Mouse (Mus musculus) left cerebral cortex, postnatal 36 days (tissue): ENCODE data around the gene Nr1h4. TPM values are rescaled to one million over a fixed set of nuclear protein-coding genes. Genes with fewer than 3 reads are reported as not detected.

ENCODE experiments used
- total RNA-seq, 2 experiments: library from RNA; stranded (reverse); gene quantifications; 2 replicates each; pipeline ENCODE4 v1.2.3; 2021

Nr1h4 gene
- total RNA-seq, 2 experiments from 2014 or later = not detected

Other genes starting within 250 kb of the Nr1h4 start
- 10 to 100 TPM; 21.1 to 22.1 TPM for gene Ano4, start 188.8 kb downstream of the Nr1h4 start, total RNA-seq
- 1 to 10 TPM; 1.6 to 2.4 TPM for gene Gas2l3, start 89.6 kb downstream of the Nr1h4 start, total RNA-seq
- gene Slc17a8, start 87.7 kb upstream of the Nr1h4 start, total RNA-seq = 1 to 10 TPM; 2.6 to 2.7 TPM
- gene Scyl2, start 152.7 kb upstream of the Nr1h4 start, total RNA-seq = 10 to 100 TPM; 34.3 to 34.7 TPM
- 10 to 100 TPM; 18.7 to 23.8 TPM for gene Actr6, start 198.7 kb upstream of the Nr1h4 start, total RNA-seq
- gene Uhrf1bp1l, start 211.4 kb upstream of the Nr1h4 start, total RNA-seq = 10 to 100 TPM; 90.4 to 92.5 TPM